Mouse (Mus musculus): ENCODE measurements at regions not wholly inside any gene's neighbourhood (a gene's known extent, or its start where the extent isn't known, plus 50 kb on each side); places are given as distances from the start of the nearest gene placed in this dataset.
"Not testable (repeated sequence)": the region's sequence is repeated elsewhere in the genome, so short reads cannot be mapped to it uniquely, and the experiment has no call there.

- H3K27ac ChIP-seq (ENCODE audit: insufficient read depth, low read length); H3K4me1 ChIP-seq (ENCODE audit: control insufficient read depth, insufficient read depth, low read length); H3K4me3 ChIP-seq (ENCODE audit: insufficient read depth, low read length): not testable (repeated sequence)
- TF ChIP-seq CTCF (IDR thresholded peaks at IDR 0.05; ENCODE audit: extremely low read depth, insufficient read depth, low read length) = peak; percentile 54
Measured at GRCm38 (mm10) chr12:17852138-17852537, 161.5 kb downstream of the Hpcal1 start.

DNA sequence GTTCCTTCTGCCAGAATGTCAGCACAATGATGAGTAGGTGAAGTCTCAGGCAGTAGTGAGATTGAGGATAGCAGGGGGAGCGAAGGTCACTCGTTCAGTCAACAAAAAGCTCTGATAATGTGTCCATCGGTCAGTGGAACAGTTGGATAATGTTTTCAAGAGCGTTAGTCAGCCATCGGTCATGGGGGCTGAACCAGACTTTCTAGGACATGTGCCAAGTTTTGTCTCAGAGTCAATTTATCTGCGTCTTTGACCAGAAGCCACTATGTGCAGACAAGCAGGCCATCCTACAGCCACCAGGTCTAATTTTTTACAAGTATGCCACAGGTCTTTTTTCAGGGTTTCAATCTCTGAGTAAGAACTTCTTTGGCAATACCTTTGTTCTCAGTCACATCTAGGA, 181.8 kb downstream of the Hpcal1 start:
- not testable (repeated sequence) for H3K27ac ChIP-seq (ENCODE audit: insufficient read depth, low read length); H3K4me1 ChIP-seq (ENCODE audit: control insufficient read depth, insufficient read depth, low read length); H3K4me3 ChIP-seq (ENCODE audit: insufficient read depth, low read length)

DNA sequence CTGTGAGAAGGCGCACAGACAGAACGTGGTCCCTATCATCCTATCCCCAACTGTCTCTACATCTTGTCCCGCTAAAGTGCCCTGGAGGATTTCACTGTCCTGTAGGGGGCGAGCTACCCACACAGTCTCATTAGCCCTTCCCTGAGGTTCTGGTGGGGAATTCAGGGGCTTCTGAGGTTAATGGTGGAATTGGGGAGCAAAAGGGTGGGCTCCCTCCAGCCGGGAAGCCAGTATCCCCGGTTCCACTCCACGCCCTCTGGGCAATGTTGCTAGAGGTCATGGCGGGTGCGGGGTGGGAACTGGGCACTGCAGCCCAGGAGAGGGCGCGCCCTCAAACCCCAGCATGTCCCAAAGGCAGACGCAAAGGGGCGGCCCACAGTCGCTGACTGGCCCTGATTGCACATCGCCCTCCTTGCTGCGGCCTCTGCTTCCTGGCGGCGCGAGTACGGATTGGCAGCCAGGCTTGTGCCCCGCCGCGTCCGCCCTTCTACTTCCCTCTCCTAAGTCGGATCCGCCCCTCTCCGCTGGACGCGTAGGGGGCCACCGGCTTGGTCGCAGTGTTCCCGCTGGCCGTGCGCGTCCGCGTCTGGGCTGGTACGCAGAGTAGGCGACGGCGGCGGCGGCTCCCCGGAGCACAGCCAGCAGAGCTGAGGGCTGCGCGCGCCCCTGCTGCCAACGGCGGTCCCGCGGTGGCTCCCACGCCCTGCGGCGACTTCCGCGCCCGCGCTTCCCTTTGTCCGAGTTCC, 190.9 kb downstream of the Hpcal1 start:
- peak overlapping the region; percentile 90 for H3K27ac ChIP-seq (ENCODE audit: insufficient read depth, low read length)
- H3K4me1 ChIP-seq (ENCODE audit: control insufficient read depth, insufficient read depth, low read length) = no peaks in the 10 kb centered on the region
- peak overlapping the region; percentile 36 for H3K4me3 ChIP-seq (ENCODE audit: insufficient read depth, low read length)
- TF ChIP-seq CTCF (IDR thresholded peaks at IDR 0.05; ENCODE audit: extremely low read depth, insufficient read depth, low read length) (peak; percentile 13; the same call in 1 of the 2 replicates), POLR2A (IDR thresholded peaks at IDR 0.05; ENCODE audit: extremely low read depth, insufficient read depth, low read length) (peak; percentile 55; the same call in 1 of the 2 replicates)

- H3K4me1 ChIP-seq (ENCODE audit: control insufficient read depth, insufficient read depth, low read length) = not testable (repeated sequence)
- H3K4me3 ChIP-seq (ENCODE audit: insufficient read depth, low read length) = peak overlapping the region; percentile 36
- peak overlapping the region; percentile 90 for H3K27ac ChIP-seq (ENCODE audit: insufficient read depth, low read length)
Measured at GRCm38 (mm10) chr12:17882117-17883116, 191.8 kb downstream of the Hpcal1 start.

DNA sequence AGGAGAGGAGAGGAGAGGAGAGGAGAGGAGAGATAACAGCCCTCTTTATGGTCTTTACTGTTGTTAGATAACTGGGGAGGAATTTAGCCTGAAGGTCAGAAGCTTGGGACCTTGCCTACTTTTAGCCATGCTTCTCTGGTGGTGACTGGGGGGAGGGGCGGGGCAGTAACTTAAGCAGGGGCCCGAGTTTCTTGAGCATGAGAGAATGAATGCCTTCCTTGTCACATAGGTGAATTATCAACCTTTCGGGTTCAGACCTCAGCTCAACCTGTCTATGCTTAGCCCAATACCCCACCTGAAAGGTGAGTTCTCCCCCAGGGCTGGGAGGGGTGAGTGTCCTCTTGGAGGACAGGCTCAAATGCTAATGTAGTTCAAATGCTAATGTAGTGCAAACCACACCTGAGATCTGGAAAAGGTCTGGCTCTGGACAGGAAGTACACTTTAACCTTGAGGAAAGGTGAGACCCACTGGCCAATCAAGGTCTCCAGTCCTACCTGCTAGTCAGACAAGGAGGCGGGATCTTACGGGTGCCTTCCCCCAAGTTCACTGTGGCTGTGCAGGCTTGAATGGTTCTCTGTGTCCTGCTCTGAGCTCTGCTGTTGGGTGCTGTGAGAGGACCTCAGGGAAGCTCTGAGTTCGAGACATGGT, 201.1 kb downstream of the Hpcal1 start:
- H3K27ac ChIP-seq (ENCODE audit: insufficient read depth, low read length) = not testable (repeated sequence)

GRCm38 (mm10) chr12:17913058-17913457, 222.4 kb downstream of the Hpcal1 start:
- not testable (repeated sequence) for H3K4me1 ChIP-seq (ENCODE audit: control insufficient read depth, insufficient read depth, low read length); H3K4me3 ChIP-seq (ENCODE audit: insufficient read depth, low read length); H3K27ac ChIP-seq (ENCODE audit: insufficient read depth, low read length)

More for the DNA sequence above, 201.1 kb downstream of the Hpcal1 start:
- H3K4me3 ChIP-seq (ENCODE audit: insufficient read depth, low read length); H3K4me1 ChIP-seq (ENCODE audit: control insufficient read depth, insufficient read depth, low read length): not testable (repeated sequence)

All from cortical plate, adult 2 months (tissue).